ENCODE assay signal across 15 mouse cellular contexts in the genomic region with DNA sequence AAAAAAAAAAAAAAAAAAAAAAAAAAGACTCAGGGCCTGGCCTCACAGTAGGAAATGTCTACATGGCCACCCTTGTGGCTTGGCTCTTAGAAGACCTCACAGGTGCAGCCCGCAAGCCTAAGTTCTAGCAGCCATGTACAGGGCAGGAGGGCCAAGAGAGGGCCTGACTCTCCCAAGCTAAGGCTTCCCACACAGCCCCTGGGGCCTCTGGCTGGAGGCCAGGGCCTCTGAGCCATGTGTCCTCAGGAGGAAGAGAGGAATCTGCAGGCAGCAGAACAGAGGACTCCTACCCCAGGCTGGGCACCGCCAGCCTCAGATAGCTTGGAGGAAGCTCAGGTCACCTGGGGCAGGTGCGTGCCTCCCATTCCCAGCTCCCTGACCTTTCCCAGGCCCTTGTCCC. TPM values are rescaled to one million over a fixed set of nuclear protein-coding genes. Genes with fewer than 3 reads are reported as not detected.
A peak's percentile ranks its signal among the peaks of the same experiment; 100 is the strongest.
DNase-seq lines count a peak whose midpoint lies in the region; ATAC-seq lines count a peak whose summit lies in the region.
"Had no signal": no experiment of that assay in that cellular context is flagged by ENCODE, and none has a peak within 500 bp of the region (broad histone marks: within the 10 kb centered on the region; RNA-seq: fewer than 3 reads in every experiment).

No protein-coding gene starts in this region.

- no peak for DNase-seq in heart, embryonic 10.5 days (ENCODE audit: low spot score)
- DNase-seq in heart, postnatal 10 days = no peak
- DNase-seq in kidney, postnatal 10 days = peak; percentile 44
- DNase-seq in 3T3-L1 (ENCODE audit: low read depth, low spot score) = peak; percentile 68
- peak; percentile 30 for DNase-seq in brain, adult 2 months (ENCODE audit: low read depth, low spot score)
- no peak for DNase-seq in frontal cortex, postnatal 25 days (ENCODE audit: low spot score in 2 of 2)
- DNase-seq: kidney, adult 18-20 months; liver, postnatal 0 days; right cerebral cortex, adult 18-20 months; spleen, adult 18-20 months had no signal

- peak overlapping the region; percentile 56; the same call in 1 of the 2 replicates for H3K27ac ChIP-seq in heart, embryonic 10.5 days
- no peak overlapping the region for H3K27ac ChIP-seq in kidney, embryonic 15.5 days
- H3K27ac ChIP-seq: forebrain, embryonic 15.5 days; gastrocnemius, adult 2 months; hindbrain, embryonic 12.5 days had no signal

- no peaks in the 10 kb centered on the region for H3K36me3 ChIP-seq in heart, embryonic 10.5 days
- H3K36me3 ChIP-seq in kidney, embryonic 15.5 days = no peaks in the 10 kb centered on the region
- H3K36me3 ChIP-seq: forebrain, embryonic 15.5 days; hindbrain, embryonic 12.5 days had no signal

- H3K9ac ChIP-seq in kidney, embryonic 15.5 days = no peak overlapping the region
- H3K9ac ChIP-seq: forebrain, embryonic 15.5 days; hindbrain, embryonic 12.5 days; liver, postnatal 0 days had no signal

- H3K4me2 ChIP-seq in kidney, embryonic 15.5 days = no peak overlapping the region
- H3K4me2 ChIP-seq: forebrain, embryonic 15.5 days; hindbrain, embryonic 12.5 days had no signal

- no peak for ATAC-seq in kidney, embryonic 15.5 days (replicated peaks; ENCODE audit: low FRiP score)
- ATAC-seq: forebrain, embryonic 15.5 days; liver, postnatal 0 days had no signal

- 82% methylated on average over 3 of the region's 3 CpGs for WGBS in heart, embryonic 10.5 days
- 77% methylated on average over 3 of the region's 3 CpGs for WGBS in kidney, embryonic 15.5 days

- H3K9me3 ChIP-seq in heart, embryonic 10.5 days = no peaks in the 10 kb centered on the region
- no peaks in the 10 kb centered on the region for H3K9me3 ChIP-seq in kidney, embryonic 15.5 days (replicated peaks)
- H3K9me3 ChIP-seq: forebrain, embryonic 15.5 days; hindbrain, embryonic 12.5 days had no signal

- H3K27me3 ChIP-seq in heart, embryonic 10.5 days (ENCODE audit: insufficient read depth, poor library complexity, severe bottlenecking) = peaks cover 34% of the 10 kb centered on the region
- H3K27me3 ChIP-seq in kidney, embryonic 15.5 days = no peaks in the 10 kb centered on the region
- H3K27me3 ChIP-seq: forebrain, embryonic 15.5 days; hindbrain, embryonic 12.5 days had no signal

- no peak overlapping the region for H3K4me3 ChIP-seq in heart, embryonic 10.5 days
- H3K4me3 ChIP-seq in kidney, embryonic 15.5 days (replicated peaks) = no peak overlapping the region
- H3K4me3 ChIP-seq: forebrain, embryonic 15.5 days; gastrocnemius, adult 2 months; hindbrain, embryonic 12.5 days; megakaryocyte, embryonic 14.5 days had no signal

- intact Hi-C loops in heart, postnatal 10 days (cut with DNase I) = no loop called here

- H3K4me1 ChIP-seq in heart, embryonic 10.5 days = peaks cover 27% of the 10 kb centered on the region; the same call in 1 of the 2 replicates
- peaks cover 37% of the 10 kb centered on the region for H3K4me1 ChIP-seq in kidney, embryonic 15.5 days
- H3K4me1 ChIP-seq: forebrain, embryonic 15.5 days; hindbrain, embryonic 12.5 days had no signal

RNA-seq across cellular contexts. Expression of gene Nfatc2, which starts 13.7 kb away (rescaled TPM):
- polyA plus RNA-seq in heart, embryonic 10.5 days (2016; fragmentation: Nextera tagmentation; extraction: Ambion mirVana) = 2.0 and 4.6 TPM in 2 replicates
- 10 to 100 TPM; 16.3 to 21.3 TPM for total RNA-seq in heart, postnatal 10 days (2021)
- 2.5 and 2.6 TPM in 2 replicates for polyA plus RNA-seq in kidney, embryonic 15.5 days (2015; fragmentation: Nextera tagmentation; extraction: Ambion mirVana)

Comparison
In these comparisons a context has a peak if more than half of its experiments do, and no peak if none do; other contexts are left out.
1. DNase-seq: peak in kidney, postnatal 10 days (single experiment), 3T3-L1 (single experiment) and brain, adult 2 months (single experiment); none in heart, embryonic 10.5 days (single experiment), heart, postnatal 10 days (0 of 2) and frontal cortex, postnatal 25 days (0 of 2).